12 mouse cellular contexts compared by ENCODE assay signal in the genomic region with DNA sequence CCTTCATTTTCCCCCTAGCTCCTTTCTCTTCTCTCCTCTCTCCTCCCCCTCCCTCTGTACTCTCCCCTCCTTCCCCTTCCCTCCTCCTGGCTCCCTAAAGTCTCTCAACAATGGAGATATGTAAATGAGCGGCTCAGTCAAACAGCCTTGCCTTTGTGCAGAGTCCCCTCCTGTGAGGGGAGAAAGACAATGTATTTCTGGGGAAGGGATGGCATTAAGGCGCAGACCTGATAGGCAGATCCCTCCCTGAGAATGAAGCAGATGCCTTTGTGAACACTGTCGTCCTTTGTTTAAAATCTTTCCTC.
DNase-seq lines count a peak whose midpoint lies in the region; ATAC-seq and TF ChIP-seq lines count a peak whose summit lies in the region.
"Had no signal": no experiment of that assay in that cellular context is flagged by ENCODE, and none has a peak within 500 bp of the region (broad histone marks: within the 10 kb centered on the region; RNA-seq: fewer than 3 reads in every experiment).

No protein-coding gene starts in this region.

- 20% methylated on average over 3 of the region's 3 CpGs for WGBS in embryonic facial prominence, embryonic 11.5 days
- WGBS in hindbrain, embryonic 14.5 days = 3% methylated on average over 3 of the region's 3 CpGs
- WGBS in midbrain, postnatal 0 days = 9% methylated on average over 3 of the region's 3 CpGs
- WGBS in kidney, embryonic 14.5 days = 47% methylated on average over 3 of the region's 3 CpGs

- peak; percentile 54 for ATAC-seq in embryonic facial prominence, embryonic 11.5 days (replicated peaks; ENCODE audit: insufficient number of reproducible peaks, low FRiP score, low TSS enrichment, low read depth)
- peak; percentile 81 for ATAC-seq in hindbrain, embryonic 14.5 days (ENCODE audit: low FRiP score)
- no peak for ATAC-seq in midbrain, postnatal 0 days (ENCODE audit: low FRiP score)
- no peak for ATAC-seq in kidney, embryonic 14.5 days (ENCODE audit: low FRiP score, low TSS enrichment)

- peak; percentile 99 for DNase-seq in R1 (ENCODE audit: low read depth, low spot score)
- DNase-seq in embryonic facial prominence, embryonic 11.5 days (ENCODE audit: low spot score) = peak; percentile 28
- DNase-seq in hindbrain, embryonic 14.5 days (ENCODE audit: low spot score) = peak; percentile 64
- peak; percentile 24 for DNase-seq in midbrain, postnatal 0 days (ENCODE audit: low spot score)
- no peak for DNase-seq in kidney, postnatal 4 days
- DNase-seq in cerebellum, postnatal 10 days = no peak
- DNase-seq in left cerebral cortex, postnatal 10 days (ENCODE audit: extremely low spot score in 1 of 2, low spot score in 2 of 2) = no peak
- DNase-seq: cerebellum, adult 11-12 months; heart, adult 2 months; kidney, adult 11 months; right cerebral cortex, postnatal 4 days had no signal

- no peaks in the 10 kb centered on the region for H3K9me3 ChIP-seq in embryonic facial prominence, embryonic 11.5 days (replicated peaks; ENCODE audit: control insufficient read depth, low read length)
- no peaks in the 10 kb centered on the region for H3K9me3 ChIP-seq in hindbrain, embryonic 14.5 days (ENCODE audit: control insufficient read depth, low read length)
- H3K9me3 ChIP-seq in midbrain, postnatal 0 days (ENCODE audit: low read length) = no peaks in the 10 kb centered on the region
- H3K9me3 ChIP-seq in kidney, embryonic 14.5 days (ENCODE audit: control insufficient read depth, low read length) = no peaks in the 10 kb centered on the region

- no peaks in the 10 kb centered on the region for H3K36me3 ChIP-seq in embryonic facial prominence, embryonic 11.5 days (replicated peaks; ENCODE audit: control insufficient read depth, insufficient read depth, low read depth, low read length)
- H3K36me3 ChIP-seq in hindbrain, embryonic 14.5 days (replicated peaks; ENCODE audit: control insufficient read depth, insufficient read depth) = no peaks in the 10 kb centered on the region
- no peaks in the 10 kb centered on the region for H3K36me3 ChIP-seq in midbrain, postnatal 0 days (ENCODE audit: insufficient read depth, low read length)
- H3K36me3 ChIP-seq in kidney, embryonic 14.5 days (ENCODE audit: control insufficient read depth, insufficient read depth, low read length) = no peaks in the 10 kb centered on the region

- no peak overlapping the region for H3K4me2 ChIP-seq in embryonic facial prominence, embryonic 11.5 days (ENCODE audit: low read depth, low read length)
- peak overlapping the region; percentile 22; the same call in 1 of the 2 replicates for H3K4me2 ChIP-seq in hindbrain, embryonic 14.5 days (replicated peaks)
- no peak overlapping the region for H3K4me2 ChIP-seq in midbrain, postnatal 0 days (ENCODE audit: low read depth, low read length, poor library complexity, severe bottlenecking)
- H3K4me2 ChIP-seq in kidney, embryonic 14.5 days (replicated peaks; ENCODE audit: low read depth, low read length) = no peak overlapping the region

- H3K4me3 ChIP-seq in embryonic facial prominence, embryonic 11.5 days (ENCODE audit: low read depth, low read length) = no peak overlapping the region
- H3K4me3 ChIP-seq in hindbrain, embryonic 14.5 days (replicated peaks; ENCODE audit: low read length) = no peak overlapping the region
- H3K4me3 ChIP-seq in midbrain, postnatal 0 days (ENCODE audit: low read depth, low read length) = no peak overlapping the region
- H3K4me3 ChIP-seq in kidney, embryonic 14.5 days (ENCODE audit: low read length) = no peak overlapping the region
- H3K4me3 ChIP-seq: heart, adult 2 months had no signal

- no peak overlapping the region for H3K9ac ChIP-seq in embryonic facial prominence, embryonic 11.5 days (replicated peaks; ENCODE audit: low read length)
- peak overlapping the region; percentile 3; the same call in 1 of the 2 replicates for H3K9ac ChIP-seq in hindbrain, embryonic 14.5 days
- no peak overlapping the region for H3K9ac ChIP-seq in midbrain, postnatal 0 days (replicated peaks; ENCODE audit: low read length, poor library complexity, severe bottlenecking)
- H3K9ac ChIP-seq in kidney, embryonic 14.5 days (ENCODE audit: low read depth, low read length) = no peak overlapping the region

- TF ChIP-seq CTCF in midbrain, postnatal 0 days (IDR thresholded peaks at IDR 0.05) = no peak

- no peaks in the 10 kb centered on the region for H3K27me3 ChIP-seq in embryonic facial prominence, embryonic 11.5 days (ENCODE audit: control insufficient read depth, insufficient read depth, low read length)
- no peaks in the 10 kb centered on the region for H3K27me3 ChIP-seq in hindbrain, embryonic 14.5 days (ENCODE audit: control insufficient read depth, insufficient read depth, low read length)
- H3K27me3 ChIP-seq in midbrain, postnatal 0 days (ENCODE audit: insufficient read depth, low read length) = no peaks in the 10 kb centered on the region
- H3K27me3 ChIP-seq in kidney, embryonic 14.5 days (ENCODE audit: control insufficient read depth, insufficient read depth, low read length) = no peaks in the 10 kb centered on the region

- peaks cover 9% of the 10 kb centered on the region for H3K4me1 ChIP-seq in embryonic facial prominence, embryonic 11.5 days (ENCODE audit: control insufficient read depth, insufficient read depth, low read length)
- peaks cover 21% of the 10 kb centered on the region for H3K4me1 ChIP-seq in hindbrain, embryonic 14.5 days (replicated peaks; ENCODE audit: control insufficient read depth, insufficient read depth, low read length)
- no peaks in the 10 kb centered on the region for H3K4me1 ChIP-seq in midbrain, postnatal 0 days (ENCODE audit: insufficient read depth, low read length)
- peaks cover 22% of the 10 kb centered on the region for H3K4me1 ChIP-seq in kidney, embryonic 14.5 days (ENCODE audit: control insufficient read depth, insufficient read depth, low read length)

- H3K27ac ChIP-seq in embryonic facial prominence, embryonic 11.5 days (replicated peaks; ENCODE audit: low read depth, low read length) = no peak overlapping the region
- peak overlapping the region; percentile 64 for H3K27ac ChIP-seq in hindbrain, embryonic 14.5 days
- H3K27ac ChIP-seq in midbrain, postnatal 0 days (ENCODE audit: low read depth, low read length) = no peak overlapping the region; the same call in 1 of the 2 replicates
- no peak overlapping the region for H3K27ac ChIP-seq in kidney, embryonic 14.5 days (ENCODE audit: low read depth, low read length)
- H3K27ac ChIP-seq: heart, adult 2 months had no signal

- intact Hi-C loops in left cerebral cortex, postnatal 10 days (cut with DNase I) = no loop called here

Comparison
In these comparisons a context has a peak if more than half of its experiments do, and no peak if none do; other contexts are left out.
1. DNase-seq: peak in R1 (single experiment), embryonic facial prominence, embryonic 11.5 days (single experiment), hindbrain, embryonic 14.5 days (single experiment) and midbrain, postnatal 0 days (single experiment); none in kidney, postnatal 4 days (0 of 2), cerebellum, postnatal 10 days (0 of 2) and left cerebral cortex, postnatal 10 days (0 of 2).
2. ATAC-seq: peak in embryonic facial prominence, embryonic 11.5 days (single experiment) and hindbrain, embryonic 14.5 days (single experiment); none in midbrain, postnatal 0 days (single experiment) and kidney, embryonic 14.5 days (single experiment).